Mouse (Mus musculus) lung, postnatal 0 days (tissue): ENCODE data around the gene Mcu.

ENCODE experiments used
- CTCF ChIP-seq: IDR thresholded peaks from 2 replicates; pipeline ENCODE4 v1.5.1; 2016; ENCODE audit warnings: antibody characterized with exemption, mild to moderate bottlenecking
- EP300 ChIP-seq: IDR thresholded peaks from 2 replicates; pipeline ENCODE4 v1.6.1; 2016; ENCODE audit warnings: antibody characterized with exemption, mild to moderate bottlenecking, control low read depth

DNA sequence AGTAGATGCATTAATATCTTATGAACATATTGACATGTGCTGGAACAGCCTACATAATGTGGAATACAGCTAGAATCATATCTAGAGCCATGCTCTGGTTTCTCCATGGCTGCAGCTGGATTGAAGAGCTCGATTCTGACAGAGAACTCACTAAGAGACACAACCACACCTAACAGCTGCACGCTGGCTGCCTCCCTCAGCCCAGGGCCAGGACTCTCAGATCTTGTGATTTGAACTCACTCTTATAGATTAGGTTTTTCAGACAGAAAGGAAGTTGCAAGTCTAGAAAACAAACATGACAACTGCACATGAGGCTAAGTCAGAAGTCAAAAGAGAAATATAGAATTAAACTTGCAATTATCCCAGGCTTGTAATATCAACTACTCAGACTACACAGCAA is 45.7 kb downstream of the Mcu start:
- TF ChIP-seq CTCF (no peak), EP300 (no peak)
